Mouse (Mus musculus): ENCODE data around the gene Chml.

GRCm38 (mm10) chr1:175725771-175726170 is 33.1 kb upstream of the Chml start:
- TF ChIP-seq POLR2A (IDR thresholded peaks at IDR 0.05; ENCODE audit: insufficient read length, low read depth) (no peak), MYOD1 (IDR thresholded peaks at IDR 0.05; ENCODE audit: control insufficient read depth in 1 of 3, insufficient read length in 2 of 3, low read depth in 2 of 3) (no peak), REST (IDR thresholded peaks at IDR 0.05; ENCODE audit: insufficient read depth, insufficient read length) (no peak), MAX (IDR thresholded peaks at IDR 0.05; ENCODE audit: low read depth) (no peak), E2F4 (IDR thresholded peaks at IDR 0.05; ENCODE audit: insufficient read depth) (no peak), USF1 (IDR thresholded peaks at IDR 0.05; ENCODE audit: low read depth) (no peak), TCF3 (IDR thresholded peaks at IDR 0.05; ENCODE audit: insufficient read length, low read depth) (no peak), CEBPB (IDR thresholded peaks at IDR 0.05; ENCODE audit: insufficient read depth, poor library complexity, severe bottlenecking) (no peak), TCF12 (IDR thresholded peaks at IDR 0.05; ENCODE audit: insufficient read depth, poor library complexity, severe bottlenecking) (no peak), POLR2AphosphoS2 (IDR thresholded peaks at IDR 0.05; ENCODE audit: insufficient read length, low read depth) (no peak)
